Mouse (Mus musculus) monocyte, adult 5-6 weeks (primary cell): ENCODE results near the gene Mindy3. TPM values are rescaled to one million over a fixed set of nuclear protein-coding genes. Genes with fewer than 3 reads are reported as not detected.
A peak's percentile ranks its signal among the peaks of the same experiment; 100 is the strongest.

ENCODE experiments used
- ATAC-seq: fragments of 153-309, 156-312 bp; replicated peaks from 2 replicates; pipeline ENCODE4 v1.8.0; 2017; ENCODE audit warnings: mild to moderate bottlenecking; ENCODE audit not compliant: low TSS enrichment, insufficient number of reproducible peaks, severe bottlenecking, poor library complexity, low FRiP score
- total RNA-seq: library from RNA; stranded (forward); fragments of 200-1000, 200-491, 200-594 nt; gene quantifications from 3 replicates; pipeline ENCODE4 v1.2.3, GENCODE M21; 2017

Mindy3 gene
- total RNA-seq, 1 experiment from 2014 or later: 30.5 TPM

DNA sequence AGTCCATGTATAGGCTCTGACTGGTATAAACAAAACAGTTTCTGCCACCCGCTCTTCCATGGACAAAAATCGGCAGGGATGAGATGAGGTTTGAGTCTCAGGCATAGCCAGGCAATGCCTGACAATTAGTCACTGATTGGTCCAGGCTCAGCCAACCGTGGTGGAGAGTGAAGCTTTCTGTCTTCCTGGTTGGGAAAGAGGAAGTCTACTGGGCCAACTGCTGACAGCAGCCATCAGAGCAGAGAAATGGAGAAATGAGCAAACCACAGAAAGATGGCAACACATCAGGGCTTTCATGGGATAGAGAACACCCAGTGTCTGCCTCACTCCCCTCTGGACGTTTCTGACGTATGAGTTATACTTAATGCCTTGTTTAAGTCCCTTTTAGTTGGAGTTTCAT lies 101.9 kb downstream of the Mindy3 start:
- peak; percentile 83 for ATAC-seq

DNA sequence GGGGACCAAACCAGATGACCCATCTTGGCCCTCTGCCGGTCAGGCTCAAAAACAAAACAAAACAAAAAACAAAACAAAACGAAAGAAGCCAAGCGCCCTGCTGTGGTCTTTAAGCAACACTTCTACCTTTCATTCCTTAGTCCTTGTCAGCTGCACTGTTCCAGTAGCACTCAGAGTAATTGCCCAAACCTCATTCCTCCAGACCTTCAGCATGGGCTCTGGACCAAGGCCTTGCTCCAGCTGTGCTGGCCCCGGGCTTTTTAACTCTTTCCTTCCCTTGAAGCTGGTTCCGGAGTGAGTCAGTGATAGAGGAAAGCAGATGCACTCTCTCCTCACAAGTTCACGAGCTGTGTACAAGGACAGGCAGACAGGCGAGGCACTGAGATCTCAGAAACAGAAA lies 102.9 kb downstream of the Mindy3 start:
- ATAC-seq: no peak

DNA sequence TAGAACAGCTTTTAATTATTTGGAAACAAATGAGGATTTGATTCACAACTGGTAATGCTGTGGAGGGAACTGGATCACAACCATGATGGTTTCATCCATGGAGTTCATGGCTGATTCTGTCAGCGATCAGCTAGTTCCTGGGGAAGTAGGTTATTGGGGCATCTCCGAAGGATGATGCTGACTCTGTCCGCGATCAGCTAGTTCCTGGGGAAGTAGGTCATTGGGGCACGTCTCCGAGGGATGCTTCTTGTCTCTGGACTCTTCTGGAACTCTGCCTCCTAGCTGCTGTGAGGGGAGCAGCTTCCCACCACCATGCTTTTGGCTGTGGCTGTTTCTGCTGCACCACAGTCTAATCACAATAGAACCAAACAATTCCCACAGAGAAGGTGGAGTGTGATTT lies 105.2 kb downstream of the Mindy3 start:
- peak; percentile 75 for ATAC-seq

DNA sequence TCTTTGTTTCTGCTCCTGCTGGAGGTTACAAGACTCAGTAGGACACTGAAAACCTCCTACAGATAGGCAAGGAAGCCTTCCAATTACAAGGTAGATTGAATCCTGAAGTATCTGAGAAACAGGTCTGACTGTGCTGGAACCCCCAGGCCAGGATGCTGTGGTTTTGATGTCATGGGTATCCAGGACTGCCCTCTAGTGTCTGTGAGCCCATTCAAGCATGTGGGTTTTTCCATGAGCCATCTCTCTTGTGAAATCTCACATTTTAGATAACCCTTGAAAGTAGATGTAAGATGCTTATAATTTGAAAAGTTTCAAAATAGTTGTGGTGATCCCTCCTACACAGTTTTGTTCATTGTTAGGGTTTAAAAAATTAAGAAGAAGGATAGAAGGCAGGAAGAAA lies 110.8 kb downstream of the Mindy3 start:
- no peak for ATAC-seq

DNA sequence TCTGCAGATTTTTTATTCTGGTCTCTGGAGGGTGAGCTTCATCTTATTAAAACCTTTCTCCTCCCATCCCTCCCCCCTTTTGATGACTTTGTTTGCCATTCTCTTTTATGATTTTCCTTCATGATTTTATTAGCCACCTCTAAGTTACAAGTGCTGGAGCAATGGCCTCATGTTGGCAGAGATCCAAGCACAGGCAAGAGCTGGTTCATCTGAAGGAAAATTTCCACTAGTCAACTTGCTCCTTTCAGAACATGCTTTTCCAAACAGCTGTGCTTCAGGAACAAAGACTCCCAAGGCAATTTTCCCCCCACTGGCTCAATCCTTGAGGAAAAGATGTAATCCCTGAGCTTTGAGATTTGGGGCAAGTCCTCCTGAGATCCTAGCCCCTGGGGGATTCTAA lies 112.0 kb downstream of the Mindy3 start:
- ATAC-seq: no peak

DNA sequence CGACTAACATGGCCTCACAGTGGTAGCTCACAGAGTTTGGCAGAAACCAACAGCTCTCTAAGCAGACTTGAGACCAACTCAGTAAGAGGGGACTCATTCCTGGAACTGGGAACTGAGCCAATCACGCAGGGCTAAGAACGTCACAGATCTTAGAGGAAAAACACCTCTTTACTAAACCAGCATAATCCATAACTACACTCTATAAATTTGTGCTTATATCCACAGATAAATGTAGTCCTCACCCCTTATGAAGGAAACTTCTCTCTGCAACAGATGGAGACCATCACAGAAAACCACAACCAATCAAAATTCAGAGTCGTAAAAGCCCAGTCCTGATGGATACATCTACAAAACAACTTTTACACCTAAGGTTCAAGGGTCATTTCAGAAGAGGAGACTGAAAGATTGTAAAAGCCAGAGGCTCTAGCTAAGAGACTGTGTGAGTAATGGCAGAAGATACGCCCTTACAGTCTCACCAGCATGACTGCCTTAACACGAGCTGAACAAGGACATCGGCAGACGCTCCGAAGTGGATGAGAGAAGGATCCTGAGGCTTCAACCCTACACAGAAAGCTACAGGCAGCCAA lies 114.1 kb downstream of the Mindy3 start:
- no peak for ATAC-seq

DNA sequence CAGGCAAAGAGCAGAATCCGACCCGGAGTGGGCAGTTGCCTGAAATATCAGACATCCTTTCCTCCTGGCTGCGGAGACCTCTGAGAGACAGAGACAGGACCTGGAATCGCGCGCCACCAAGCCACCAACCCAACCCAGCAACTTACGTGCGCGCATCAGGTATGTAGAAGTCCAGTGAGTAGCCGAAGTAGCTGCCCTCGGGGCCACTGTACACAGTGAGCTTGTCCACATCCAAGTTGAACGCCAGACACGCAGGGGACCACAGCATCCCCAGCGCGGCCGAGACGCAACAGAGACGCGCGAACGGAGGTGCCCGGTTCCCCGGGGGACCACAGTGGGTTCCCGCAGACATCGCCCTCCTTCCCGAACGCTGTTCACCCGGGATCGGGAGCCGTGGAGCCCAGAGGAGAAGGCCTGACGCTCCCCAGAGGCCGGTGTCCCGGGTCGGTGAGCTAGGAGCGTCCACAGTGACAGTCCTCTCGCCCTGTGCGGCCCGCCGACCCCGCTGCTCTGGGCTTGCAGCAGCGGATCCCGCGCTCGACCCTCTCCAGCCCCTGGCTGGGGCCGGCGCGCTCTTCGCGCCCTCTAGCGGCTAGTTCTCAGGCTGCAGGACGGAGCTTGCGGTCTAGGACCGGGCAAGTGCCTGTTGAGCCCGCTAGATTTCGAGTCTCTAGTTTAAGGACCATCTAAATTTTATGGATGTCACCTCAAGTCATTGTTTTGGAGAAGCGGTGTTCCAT lies 117.7 kb downstream of the Mindy3 start, which contains the start of gene Itga8:
Itga8 (minus strand) TSS at position 492 of the 740 bp plus-strand sequence.
- peak; percentile 67 for ATAC-seq

DNA sequence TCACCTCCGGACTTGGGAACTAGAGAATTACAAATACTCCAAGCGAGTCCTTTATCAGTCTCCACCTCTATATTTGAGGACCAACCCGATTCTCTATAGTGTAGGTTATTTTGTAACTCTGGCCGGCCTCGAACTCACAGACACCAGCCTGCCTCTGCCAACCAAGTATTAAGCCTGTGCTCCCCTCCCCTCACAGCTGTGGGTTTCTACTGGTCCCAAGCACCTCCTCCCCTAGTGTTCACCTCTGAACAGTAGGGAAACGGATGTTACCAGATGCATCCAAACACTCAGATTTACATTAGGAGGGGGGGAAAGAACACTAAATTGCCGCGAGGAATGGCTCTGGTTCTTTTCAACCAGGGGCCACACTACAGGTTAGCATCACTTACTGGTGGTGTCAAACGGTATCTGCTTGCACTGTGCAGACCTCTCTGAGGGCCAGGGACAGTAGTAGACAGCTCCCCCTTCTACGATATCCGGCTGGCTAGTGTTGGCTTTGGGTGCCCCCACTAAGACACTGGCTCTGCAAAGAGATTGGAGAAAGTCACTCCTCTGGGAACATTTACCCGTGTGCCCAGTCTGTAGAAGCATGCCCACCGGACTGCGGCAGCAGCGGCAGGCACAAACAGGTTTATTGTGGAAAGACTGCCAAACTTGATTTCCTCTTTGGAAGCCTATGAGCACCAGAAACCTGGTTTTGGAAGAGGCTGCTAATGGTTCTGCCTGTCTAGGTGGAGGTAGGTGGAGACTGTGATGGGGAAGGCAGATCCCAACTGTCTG lies 118.6 kb downstream of the Mindy3 start:
- ATAC-seq: no peak; the same call in 1 of the 2 replicates

DNA sequence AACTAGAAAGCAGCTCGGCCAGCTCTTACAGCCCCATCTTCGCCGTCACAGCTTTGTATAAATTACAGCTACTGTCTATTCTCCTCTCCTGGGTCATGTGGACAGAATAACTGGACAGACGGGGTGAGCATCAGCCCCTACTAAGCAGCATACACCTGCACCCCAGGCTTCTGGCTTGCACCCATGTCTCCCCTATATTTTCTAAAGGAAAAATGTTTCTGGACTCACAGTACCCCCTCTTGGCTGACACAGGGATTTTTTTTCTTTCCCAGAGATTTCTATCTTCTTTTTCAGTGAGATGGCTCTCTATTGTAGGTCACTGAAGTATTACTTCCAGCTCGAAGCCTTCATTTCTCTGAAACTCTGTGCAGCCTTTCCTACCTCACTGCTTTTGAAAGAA lies 122.0 kb downstream of the Mindy3 start:
- no peak for ATAC-seq

Other genes starting within 250 kb of the Mindy3 start
- gene Itga8, start 117.5 kb downstream of the Mindy3 start, total RNA-seq: 1.4 to 8.9 TPM (median 2.9 TPM) in 3 replicates